Mouse (Mus musculus): ENCODE results near the gene Gm1043. TPM values are rescaled to one million over a fixed set of nuclear protein-coding genes. Genes with fewer than 3 reads are reported as not detected.

Gm1043 gene
- polyA plus RNA-seq, 1 experiment from 2014 or later = 0.07 TPM

DNA sequence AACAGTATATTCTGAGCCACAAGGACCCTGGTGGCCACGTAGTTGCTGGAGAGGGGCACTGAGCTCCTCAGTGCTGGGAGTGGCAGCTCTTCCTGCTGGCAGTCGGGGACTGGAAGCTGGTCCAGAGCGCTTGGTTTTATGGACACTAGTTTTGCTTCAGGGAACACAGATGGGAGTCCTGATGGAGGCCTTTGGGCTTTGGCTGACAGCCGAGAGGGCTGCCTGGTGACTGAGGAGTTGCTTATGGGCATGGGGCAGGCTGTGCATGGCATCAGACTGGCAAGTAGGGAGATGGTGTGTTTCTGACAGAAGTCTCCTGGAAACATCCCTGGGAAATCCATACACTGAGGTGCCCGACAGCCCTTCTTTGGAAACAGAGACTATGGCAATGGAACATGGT is 105.2 kb downstream of the Gm1043 start:
- Histone ChIP-seq H3K36me3 (ENCODE audit: control insufficient read depth, insufficient read depth, low read length) (no peaks in the 10 kb centered on the region), H3K4me1 (replicated peaks; ENCODE audit: control insufficient read depth, insufficient read depth, low read length) (no peaks in the 10 kb centered on the region), H3K27ac (ENCODE audit: low read depth, low read length) (no peak overlapping the region), H3K4me2 (ENCODE audit: low read depth, low read length, severe bottlenecking) (no peak overlapping the region), H3K9ac (ENCODE audit: low read length) (no peak overlapping the region), H3K4me3 (ENCODE audit: low read depth, low read length) (no peak overlapping the region), H3K9me3 (ENCODE audit: control insufficient read depth, low read length) (no peaks in the 10 kb centered on the region), H3K27me3 (ENCODE audit: control insufficient read depth, insufficient read depth, low read length) (no peaks in the 10 kb centered on the region)
- 84% methylated on average over 5 of the region's 5 CpGs for WGBS
- DNase-seq (ENCODE audit: low spot score) = no peak
- ATAC-seq (replicated peaks; ENCODE audit: low FRiP score) = no peak

DNA sequence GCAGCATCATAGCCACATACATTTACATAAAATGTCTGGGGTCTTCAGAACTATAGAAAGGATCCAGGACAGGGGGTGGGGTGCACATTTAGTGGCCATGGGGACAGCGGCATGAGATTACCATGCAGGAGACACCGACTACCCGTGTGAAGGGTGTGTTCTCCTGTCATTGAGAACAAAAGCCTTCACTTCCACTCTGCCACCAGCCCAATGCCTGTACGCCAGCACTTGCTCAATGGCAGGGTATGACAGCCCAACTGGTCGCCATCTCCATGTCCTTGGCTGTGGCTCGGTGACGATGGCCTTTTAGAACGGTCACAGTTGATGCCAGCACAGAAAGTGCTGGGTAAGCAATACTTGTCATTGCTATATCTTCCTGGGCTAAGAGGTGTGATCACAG is 111.0 kb downstream of the Gm1043 start:
- no peak overlapping the region for H3K27ac ChIP-seq (ENCODE audit: low read depth, low read length)
- DNase-seq (ENCODE audit: low spot score) = no peak

DNA sequence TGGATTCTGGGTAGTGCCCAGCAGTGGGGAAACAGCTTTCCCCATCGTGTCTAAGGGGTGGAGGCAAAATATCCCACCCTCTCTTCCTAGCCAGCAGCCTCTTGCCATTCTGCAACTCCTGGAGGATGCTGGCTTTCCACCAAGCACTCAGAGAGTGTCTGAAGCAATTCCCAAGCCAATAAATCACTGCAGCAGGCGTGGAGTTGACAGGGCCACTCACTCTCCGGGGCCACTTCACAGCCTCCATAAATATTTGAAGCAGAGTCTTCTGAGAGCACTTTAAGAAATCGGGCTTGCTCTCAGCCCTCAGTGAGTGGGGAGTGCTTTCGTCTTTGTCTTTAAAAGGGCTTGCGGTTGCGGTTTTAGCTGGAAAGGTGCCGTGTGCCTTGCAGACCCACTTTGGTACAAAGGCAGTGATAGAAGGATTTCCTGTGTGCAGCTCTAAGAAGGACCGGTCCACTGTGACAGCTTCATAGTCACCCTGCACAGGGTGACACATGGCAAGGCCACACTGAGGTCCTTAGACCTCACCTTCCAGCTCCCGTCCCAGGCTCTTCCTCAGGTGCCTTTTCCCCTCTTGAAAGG is 111.6 kb downstream of the Gm1043 start:
- WGBS = 80% methylated on average over 10 of the region's 10 CpGs

More for the DNA sequence above, 111.0 kb downstream of the Gm1043 start:
- H3K9ac ChIP-seq (ENCODE audit: low read length) = no peak overlapping the region
- no peak overlapping the region for H3K4me2 ChIP-seq (ENCODE audit: low read depth, low read length, severe bottlenecking)
- no peaks in the 10 kb centered on the region for H3K9me3 ChIP-seq (ENCODE audit: control insufficient read depth, low read length)
- no peaks in the 10 kb centered on the region for H3K27me3 ChIP-seq (ENCODE audit: control insufficient read depth, insufficient read depth, low read length)
- 84% methylated on average over 8 of the region's 8 CpGs for WGBS
- H3K4me1 ChIP-seq (replicated peaks; ENCODE audit: control insufficient read depth, insufficient read depth, low read length) = 0 out of 2 replicates have a peak, but pooled peaks cover 2% of the 10 kb centered on the region
- ATAC-seq (replicated peaks; ENCODE audit: low FRiP score) = no peak
- no peaks in the 10 kb centered on the region for H3K36me3 ChIP-seq (ENCODE audit: control insufficient read depth, insufficient read depth, low read length)
- no peak overlapping the region for H3K4me3 ChIP-seq (ENCODE audit: low read depth, low read length)

DNA sequence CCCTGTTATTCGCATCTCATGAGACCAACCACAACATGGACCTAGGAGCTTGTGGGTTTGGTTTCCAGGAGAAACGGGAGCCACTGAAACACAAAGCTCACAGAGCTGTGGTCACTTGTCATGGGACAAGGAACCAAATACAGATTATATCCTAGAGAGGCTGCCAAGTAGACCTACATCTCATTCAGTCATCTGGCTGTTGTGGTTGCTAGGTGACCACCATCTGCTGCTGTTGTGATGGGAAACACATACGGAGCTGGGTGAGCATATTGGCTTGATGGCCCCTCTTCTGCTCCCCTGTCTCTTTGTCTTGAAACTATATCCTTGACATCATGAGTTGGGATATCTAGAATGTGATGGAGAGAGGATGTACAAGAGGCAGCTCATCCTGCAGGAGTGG is 112.3 kb downstream of the Gm1043 start:
- Histone ChIP-seq H3K36me3 (ENCODE audit: control insufficient read depth, insufficient read depth, low read length) (no peaks in the 10 kb centered on the region), H3K27me3 (ENCODE audit: control insufficient read depth, insufficient read depth, low read length) (no peaks in the 10 kb centered on the region), H3K4me2 (ENCODE audit: low read depth, low read length, severe bottlenecking) (no peak overlapping the region), H3K9ac (ENCODE audit: low read length) (no peak overlapping the region), H3K4me1 (replicated peaks; ENCODE audit: control insufficient read depth, insufficient read depth, low read length) (0 out of 2 replicates have a peak, but pooled peaks cover 2% of the 10 kb centered on the region), H3K27ac (ENCODE audit: low read depth, low read length) (no peak overlapping the region), H3K4me3 (ENCODE audit: low read depth, low read length) (no peak overlapping the region), H3K9me3 (ENCODE audit: control insufficient read depth, low read length) (no peaks in the 10 kb centered on the region)
- WGBS = 88% methylated on average over 3 of the region's 3 CpGs
- ATAC-seq (replicated peaks; ENCODE audit: low FRiP score) (no peak), DNase-seq (ENCODE audit: low spot score) (no peak)

More for the DNA sequence above, 111.6 kb downstream of the Gm1043 start:
- Histone ChIP-seq H3K9me3 (ENCODE audit: control insufficient read depth, low read length) (no peaks in the 10 kb centered on the region), H3K27ac (ENCODE audit: low read depth, low read length) (no peak overlapping the region), H3K36me3 (ENCODE audit: control insufficient read depth, insufficient read depth, low read length) (no peaks in the 10 kb centered on the region), H3K4me2 (ENCODE audit: low read depth, low read length, severe bottlenecking) (no peak overlapping the region), H3K4me1 (replicated peaks; ENCODE audit: control insufficient read depth, insufficient read depth, low read length) (0 out of 2 replicates have a peak, but pooled peaks cover 2% of the 10 kb centered on the region), H3K27me3 (ENCODE audit: control insufficient read depth, insufficient read depth, low read length) (no peaks in the 10 kb centered on the region), H3K4me3 (ENCODE audit: low read depth, low read length) (no peak overlapping the region), H3K9ac (ENCODE audit: low read length) (no peak overlapping the region)
- DNase-seq (ENCODE audit: low spot score) = no peak
- no peak for ATAC-seq (replicated peaks; ENCODE audit: low FRiP score)

DNA sequence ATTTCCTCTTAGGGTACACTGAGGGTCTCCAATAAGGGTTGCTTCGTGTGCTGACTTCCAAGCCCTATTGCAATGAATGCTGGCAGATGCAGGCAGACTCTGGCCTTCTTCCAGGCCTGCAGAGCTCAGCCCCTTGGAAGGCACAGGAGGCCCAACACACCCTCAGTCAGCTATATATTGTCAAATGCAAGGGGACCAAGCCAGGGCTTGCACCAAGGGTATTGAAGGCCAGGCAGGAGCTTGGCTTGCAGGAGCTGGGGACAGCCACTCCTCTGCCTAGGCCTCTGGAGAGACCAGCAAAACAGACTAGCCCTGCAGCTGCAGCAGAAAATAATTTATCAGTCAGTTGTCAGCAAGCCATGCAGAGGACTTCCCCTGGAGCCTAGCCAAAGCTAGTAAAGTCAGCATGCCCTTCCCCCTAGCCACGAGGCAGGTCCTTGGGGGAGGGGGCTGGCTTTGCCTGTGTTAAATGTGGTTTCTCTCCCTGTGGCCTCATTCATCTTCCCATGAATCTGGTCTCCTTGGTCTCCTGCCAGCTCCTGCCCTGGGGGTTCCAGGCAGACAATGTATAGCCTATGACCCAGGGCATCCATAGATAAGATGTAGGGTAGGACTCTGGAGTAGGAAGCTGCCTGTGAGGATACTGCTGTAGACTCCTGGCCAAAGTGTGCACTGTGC is 113.0 kb downstream of the Gm1043 start:
- ATAC-seq (replicated peaks; ENCODE audit: low FRiP score) = no peak
- no peak for DNase-seq (ENCODE audit: low spot score)
- no peak overlapping the region for H3K4me3 ChIP-seq (ENCODE audit: low read depth, low read length)
- 55% methylated on average over 2 of the region's 2 CpGs for WGBS
- no peaks in the 10 kb centered on the region for H3K27me3 ChIP-seq (ENCODE audit: control insufficient read depth, insufficient read depth, low read length)
- no peaks in the 10 kb centered on the region for H3K9me3 ChIP-seq (ENCODE audit: control insufficient read depth, low read length)
- no peak overlapping the region for H3K9ac ChIP-seq (ENCODE audit: low read length)
- H3K4me2 ChIP-seq (ENCODE audit: low read depth, low read length, severe bottlenecking) = no peak overlapping the region
- H3K4me1 ChIP-seq (replicated peaks; ENCODE audit: control insufficient read depth, insufficient read depth, low read length) = 0 out of 2 replicates have a peak, but pooled peaks cover 2% of the 10 kb centered on the region
- H3K27ac ChIP-seq (ENCODE audit: low read depth, low read length) = no peak overlapping the region
- no peaks in the 10 kb centered on the region for H3K36me3 ChIP-seq (ENCODE audit: control insufficient read depth, insufficient read depth, low read length)

DNA sequence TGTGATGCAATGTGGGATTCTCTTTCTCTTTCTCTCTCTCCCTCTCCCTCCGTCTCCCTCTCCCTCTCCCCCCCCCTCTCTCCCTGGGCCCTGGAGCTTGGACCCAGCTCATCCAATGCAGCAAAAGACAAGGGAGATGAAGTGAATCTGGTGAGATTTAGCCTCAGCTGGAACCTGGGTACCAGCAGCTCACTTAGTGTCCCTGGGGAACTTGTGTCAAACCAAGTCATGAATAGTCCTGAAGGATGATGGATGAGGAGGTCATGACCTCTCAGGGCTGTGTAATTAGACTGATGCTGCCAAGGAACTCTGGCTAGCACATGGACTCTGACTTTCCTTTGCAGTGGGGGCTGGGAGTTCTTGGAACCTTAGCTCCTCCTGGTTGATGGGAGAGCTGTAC is 117.1 kb downstream of the Gm1043 start:
- WGBS = 42% methylated on average over 1 of the region's 1 CpGs
- no peak overlapping the region for H3K27ac ChIP-seq (ENCODE audit: low read depth, low read length)
- H3K4me2 ChIP-seq (ENCODE audit: low read depth, low read length, severe bottlenecking) = no peak overlapping the region
- H3K4me1 ChIP-seq (replicated peaks; ENCODE audit: control insufficient read depth, insufficient read depth, low read length) = 0 out of 2 replicates have a peak, but pooled peaks cover 2% of the 10 kb centered on the region
- no peak for ATAC-seq (replicated peaks; ENCODE audit: low FRiP score)
- H3K36me3 ChIP-seq (ENCODE audit: control insufficient read depth, insufficient read depth, low read length) = no peaks in the 10 kb centered on the region
- H3K4me3 ChIP-seq (ENCODE audit: low read depth, low read length) = no peak overlapping the region
- DNase-seq (ENCODE audit: low spot score) = no peak
- no peaks in the 10 kb centered on the region for H3K9me3 ChIP-seq (ENCODE audit: control insufficient read depth, low read length)
- H3K9ac ChIP-seq (ENCODE audit: low read length) = no peak overlapping the region
- H3K27me3 ChIP-seq (ENCODE audit: control insufficient read depth, insufficient read depth, low read length) = no peaks in the 10 kb centered on the region

DNA sequence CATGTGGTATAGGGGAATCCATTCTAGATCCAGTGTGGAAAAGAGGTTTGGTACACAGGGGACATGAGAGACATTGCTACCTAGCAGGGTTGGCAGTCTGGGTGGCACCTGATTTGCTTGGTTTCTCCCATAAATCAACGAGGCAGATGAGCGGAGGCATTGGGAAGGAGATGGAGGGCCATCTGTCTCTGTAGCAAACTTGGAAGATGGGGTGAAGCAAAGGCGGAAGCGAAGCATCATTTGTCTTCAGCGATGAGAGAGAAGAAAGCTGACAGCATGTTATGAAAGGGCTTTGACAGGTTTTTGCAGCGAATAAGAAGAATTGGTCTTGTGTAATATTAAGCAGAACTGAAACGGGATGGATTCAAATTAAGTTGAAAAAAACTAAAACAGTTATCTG is 119.7 kb downstream of the Gm1043 start:
- no peak for DNase-seq (ENCODE audit: low spot score)
- no peaks in the 10 kb centered on the region for H3K4me1 ChIP-seq (replicated peaks; ENCODE audit: control insufficient read depth, insufficient read depth, low read length)
- H3K9ac ChIP-seq (ENCODE audit: low read length) = no peak overlapping the region
- 89% methylated on average over 7 of the region's 7 CpGs for WGBS
- ATAC-seq (replicated peaks; ENCODE audit: low FRiP score) = no peak
- no peaks in the 10 kb centered on the region for H3K9me3 ChIP-seq (ENCODE audit: control insufficient read depth, low read length)
- no peak overlapping the region for H3K4me3 ChIP-seq (ENCODE audit: low read depth, low read length)
- H3K27me3 ChIP-seq (ENCODE audit: control insufficient read depth, insufficient read depth, low read length) = no peaks in the 10 kb centered on the region
- H3K4me2 ChIP-seq (ENCODE audit: low read depth, low read length, severe bottlenecking) = no peak overlapping the region
- no peaks in the 10 kb centered on the region for H3K36me3 ChIP-seq (ENCODE audit: control insufficient read depth, insufficient read depth, low read length)
- no peak overlapping the region for H3K27ac ChIP-seq (ENCODE audit: low read depth, low read length)

DNA sequence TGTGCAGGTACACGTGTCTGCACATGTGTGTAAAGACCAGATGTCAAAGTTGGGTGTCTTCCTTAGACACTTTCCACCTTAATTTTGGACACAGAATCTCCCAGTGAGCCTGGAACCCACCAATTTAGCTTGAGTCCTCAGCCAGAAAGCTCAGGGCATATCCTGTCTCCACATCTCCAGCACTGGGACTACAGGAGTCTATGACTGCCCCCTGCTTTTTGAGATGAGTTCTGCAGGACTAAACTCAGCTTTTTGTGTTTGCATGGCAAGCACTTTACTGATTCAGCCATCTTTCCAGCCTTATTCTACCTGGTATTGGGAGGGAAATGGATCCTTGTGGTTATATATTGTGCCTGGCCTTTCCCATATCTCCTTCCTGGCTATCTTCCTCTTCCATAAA is 120.2 kb downstream of the Gm1043 start:
- no peaks in the 10 kb centered on the region for H3K4me1 ChIP-seq (replicated peaks; ENCODE audit: control insufficient read depth, insufficient read depth, low read length)
- DNase-seq (ENCODE audit: low spot score) = no peak
- 82% methylated on average over 1 of the region's 1 CpGs for WGBS
- H3K27me3 ChIP-seq (ENCODE audit: control insufficient read depth, insufficient read depth, low read length) = no peaks in the 10 kb centered on the region
- H3K4me2 ChIP-seq (ENCODE audit: low read depth, low read length, severe bottlenecking) = no peak overlapping the region
- no peaks in the 10 kb centered on the region for H3K9me3 ChIP-seq (ENCODE audit: control insufficient read depth, low read length)
- no peak overlapping the region for H3K4me3 ChIP-seq (ENCODE audit: low read depth, low read length)
- no peak for ATAC-seq (replicated peaks; ENCODE audit: low FRiP score)
- no peak overlapping the region for H3K27ac ChIP-seq (ENCODE audit: low read depth, low read length)
- H3K9ac ChIP-seq (ENCODE audit: low read length) = no peak overlapping the region
- H3K36me3 ChIP-seq (ENCODE audit: control insufficient read depth, insufficient read depth, low read length) = no peaks in the 10 kb centered on the region

DNA sequence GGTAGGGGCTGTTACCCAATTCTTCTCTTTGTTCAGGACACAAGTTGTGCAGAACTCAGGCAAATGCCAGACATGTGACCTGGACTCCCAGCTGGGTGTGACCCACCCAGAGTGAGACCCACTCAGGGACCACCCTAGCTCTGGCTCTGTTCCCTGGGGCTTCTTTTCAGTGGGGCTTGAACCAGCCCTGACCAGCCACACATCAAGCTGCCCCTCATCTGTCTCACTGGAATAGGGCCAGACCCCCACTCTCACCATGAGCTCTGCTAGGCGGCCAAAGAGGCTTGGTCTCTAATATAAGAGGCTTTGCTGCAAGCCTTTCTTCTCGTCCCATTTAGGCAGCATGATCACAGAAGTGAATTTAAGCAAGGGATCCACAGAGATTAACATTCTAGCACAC is 121.2 kb downstream of the Gm1043 start:
- H3K4me1 ChIP-seq (replicated peaks; ENCODE audit: control insufficient read depth, insufficient read depth, low read length) = no peaks in the 10 kb centered on the region
- no peaks in the 10 kb centered on the region for H3K9me3 ChIP-seq (ENCODE audit: control insufficient read depth, low read length)
- no peaks in the 10 kb centered on the region for H3K36me3 ChIP-seq (ENCODE audit: control insufficient read depth, insufficient read depth, low read length)
- H3K9ac ChIP-seq (ENCODE audit: low read length) = no peak overlapping the region
- H3K27me3 ChIP-seq (ENCODE audit: control insufficient read depth, insufficient read depth, low read length) = no peaks in the 10 kb centered on the region
- 62% methylated on average over 2 of the region's 2 CpGs for WGBS
- no peak for DNase-seq (ENCODE audit: low spot score)
- no peak overlapping the region for H3K27ac ChIP-seq (ENCODE audit: low read depth, low read length)
- ATAC-seq (replicated peaks; ENCODE audit: low FRiP score) = no peak
- H3K4me3 ChIP-seq (ENCODE audit: low read depth, low read length) = no peak overlapping the region
- no peak overlapping the region for H3K4me2 ChIP-seq (ENCODE audit: low read depth, low read length, severe bottlenecking)
